Mouse (Mus musculus): ENCODE measurements at regions not wholly inside any gene's neighbourhood (a gene's known extent, or its start where the extent isn't known, plus 50 kb on each side); places are given as distances from the start of the nearest gene placed in this dataset.

GRCm38 (mm10) chr14:68240146-68240545 is 1054.0 kb downstream of the Synb start:
- DNase-seq (ENCODE audit: low read depth, low spot score): no peak

GRCm38 (mm10) chr14:68224152-68224551 is 1069.9 kb downstream of the Synb start:
- DNase-seq (ENCODE audit: low read depth, low spot score): no peak

- no peak for DNase-seq (ENCODE audit: low read depth, low spot score)
Observed at GRCm38 (mm10) chr14:68219025-68219595, 1075.0 kb downstream of the Synb start.

GRCm38 (mm10) chr14:68218471-68218870 is 1075.6 kb downstream of the Synb start:
- DNase-seq (ENCODE audit: low read depth, low spot score): no peak

- DNase-seq (ENCODE audit: low read depth, low spot score): no peak
Observed at GRCm38 (mm10) chr14:68217986-68218385, 1076.1 kb downstream of the Synb start.

- no peak for DNase-seq (ENCODE audit: low read depth, low spot score)
Observed at GRCm38 (mm10) chr14:68213879-68214278, 1080.2 kb downstream of the Synb start.

- peak; percentile 16 for DNase-seq (ENCODE audit: low read depth, low spot score)
Observed at GRCm38 (mm10) chr14:68198802-68199201, 1095.3 kb downstream of the Synb start.

- peak; percentile 29 for DNase-seq (ENCODE audit: low read depth, low spot score)
Observed at GRCm38 (mm10) chr14:68197470-68197800, 1096.7 kb downstream of the Synb start.

- DNase-seq (ENCODE audit: low read depth, low spot score): peak; percentile 9
Observed at GRCm38 (mm10) chr14:68196762-68197469, 1097.2 kb downstream of the Synb start.

GRCm38 (mm10) chr14:68196201-68196600 is 1097.9 kb downstream of the Synb start:
- DNase-seq (ENCODE audit: low read depth, low spot score): no peak

- no peak for DNase-seq (ENCODE audit: low read depth, low spot score)
Observed at GRCm38 (mm10) chr14:68189876-68190275, 1104.2 kb downstream of the Synb start.

- peak; percentile 1 for DNase-seq (ENCODE audit: low read depth, low spot score)
Observed at GRCm38 (mm10) chr14:68188325-68188724, 1105.8 kb downstream of the Synb start.

- DNase-seq (ENCODE audit: low read depth, low spot score): no peak
Observed at GRCm38 (mm10) chr14:68182606-68183005, 1111.5 kb downstream of the Synb start.

- no peak for DNase-seq (ENCODE audit: low read depth, low spot score)
Observed at GRCm38 (mm10) chr14:68181168-68181567, 1112.9 kb downstream of the Synb start.
